Mouse (Mus musculus): ENCODE measurements around the gene Rhox7b. TPM values are rescaled to one million over a fixed set of nuclear protein-coding genes. Genes with fewer than 3 reads are reported as not detected.

Gene Rhox7b
- total RNA-seq (2023), result not detected in 2 replicates

DNA sequence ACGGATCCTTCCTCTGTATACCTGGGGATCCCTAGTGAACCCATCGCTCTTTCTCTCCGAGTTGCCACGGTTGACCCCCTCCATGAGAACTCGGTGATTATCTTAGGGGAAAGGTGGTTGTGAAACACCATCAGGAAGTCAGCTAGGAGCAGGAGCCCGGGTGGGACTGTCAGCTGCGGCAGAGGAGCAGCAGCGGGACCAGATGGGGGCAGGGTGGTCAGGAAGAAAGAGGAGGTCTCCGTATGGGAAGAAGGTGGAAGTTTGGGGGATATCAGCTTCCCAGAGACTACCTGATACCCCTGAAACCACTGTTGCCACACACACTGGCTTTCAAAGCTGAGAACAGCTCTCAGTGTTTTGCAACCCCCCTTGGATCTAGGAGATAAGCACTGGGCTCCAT, at the start of gene Rhox7b:
Gene Rhox7b (minus strand): TSS at position 101 of the 400 bp plus-strand sequence.

DNA sequence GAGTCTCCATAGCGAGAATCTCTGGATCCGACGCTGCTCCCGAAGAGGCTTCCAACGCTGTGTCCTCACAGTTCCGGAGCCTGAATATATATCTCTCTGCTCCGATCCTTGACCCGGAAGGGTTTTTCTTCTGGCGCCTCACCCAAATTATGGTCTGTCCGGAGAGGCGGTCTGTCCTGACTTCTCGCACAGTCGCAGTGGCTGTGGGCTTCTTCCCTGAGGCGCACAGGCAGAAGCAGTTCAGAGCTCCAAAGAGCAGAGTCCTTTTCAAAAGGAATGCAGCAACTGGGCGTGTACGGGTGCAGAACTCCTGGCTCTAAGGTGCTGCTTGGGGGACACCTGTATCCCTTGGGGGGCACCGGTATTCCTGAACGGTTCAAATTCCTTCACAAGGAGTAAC, 4.6 kb upstream of the Rhox7b start, which contains the start of gene Rhox9:
Gene Rhox9 (minus strand): TSS at position 101 of the 400 bp plus-strand sequence.

DNA sequence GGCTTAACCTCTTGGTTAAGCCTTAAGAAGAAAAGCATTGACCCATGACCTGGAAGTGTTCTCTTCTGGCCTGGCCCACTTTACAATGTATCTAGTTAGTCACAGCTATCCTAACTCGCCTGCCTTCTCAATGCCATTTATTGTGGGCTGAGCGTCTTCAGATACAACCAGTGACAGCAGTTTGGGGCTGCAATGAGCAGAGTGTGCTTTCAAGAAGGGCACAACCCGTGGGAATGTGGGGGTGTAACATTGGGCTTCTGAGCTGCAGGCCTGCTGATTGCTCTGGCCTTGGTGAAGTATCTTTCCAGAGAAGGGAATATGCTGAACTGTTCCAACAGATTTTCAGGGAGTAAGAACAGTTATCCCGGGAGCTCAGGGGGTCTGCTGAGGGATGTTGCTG, 18.2 kb downstream of the Rhox7b start, which contains the start of gene Rhox8:
Gene Rhox8 (minus strand): TSS at position 101 of the 400 bp plus-strand sequence.

Other genes with a start within 250 kb of the Rhox7b start
- not detected in 2 replicates for gene Rhox4g, start 245.9 kb downstream of the Rhox7b start, total RNA-seq (2023)
- gene Rhox3h, start 228.5 kb downstream of the Rhox7b start, total RNA-seq (2023), result not detected in 2 replicates
- gene Rhox2h, start 224.0 kb downstream of the Rhox7b start, total RNA-seq (2023), result not detected in 2 replicates
- gene Rhox5, start 92.4 kb downstream of the Rhox7b start, total RNA-seq (2023), result not detected in 2 replicates
- gene Rhox6, start 70.3 kb downstream of the Rhox7b start, total RNA-seq (2023), result not detected in 2 replicates
- not detected in 2 replicates for gene Rhox7a, start 65.5 kb downstream of the Rhox7b start, total RNA-seq (2023)
- not detected in 2 replicates for gene Rhox8, start 18.3 kb downstream of the Rhox7b start, total RNA-seq (2023)
- not detected in 2 replicates for gene Rhox9, start 4.5 kb upstream of the Rhox7b start, total RNA-seq (2023)
- not detected in 2 replicates for gene Btg1-ps1, start 121.6 kb upstream of the Rhox7b start, total RNA-seq (2023)
- gene Btg1-ps2, start 145.9 kb upstream of the Rhox7b start, total RNA-seq (2023), result not detected in 2 replicates
- gene Rhox10, start 169.2 kb upstream of the Rhox7b start, total RNA-seq (2023), result not detected in 2 replicates
- not detected in 2 replicates for gene Rhox11, start 187.9 kb upstream of the Rhox7b start, total RNA-seq (2023)
- not detected in 2 replicates for gene Rhox12, start 213.7 kb upstream of the Rhox7b start, total RNA-seq (2023)
- gene Rhox13, start 224.0 kb upstream of the Rhox7b start, total RNA-seq (2023), result not detected in 2 replicates